Mouse (Mus musculus): ENCODE data around the gene Tcf7l2. TPM values are rescaled to one million over a fixed set of nuclear protein-coding genes. Genes with fewer than 3 reads are reported as not detected.
A peak's percentile ranks its signal among the peaks of the same experiment; 100 is the strongest.

Tcf7l2 gene
- total and polyA plus RNA-seq, 2 experiments from 2014 or later, result 3.0 to 38.6 TPM

DNA sequence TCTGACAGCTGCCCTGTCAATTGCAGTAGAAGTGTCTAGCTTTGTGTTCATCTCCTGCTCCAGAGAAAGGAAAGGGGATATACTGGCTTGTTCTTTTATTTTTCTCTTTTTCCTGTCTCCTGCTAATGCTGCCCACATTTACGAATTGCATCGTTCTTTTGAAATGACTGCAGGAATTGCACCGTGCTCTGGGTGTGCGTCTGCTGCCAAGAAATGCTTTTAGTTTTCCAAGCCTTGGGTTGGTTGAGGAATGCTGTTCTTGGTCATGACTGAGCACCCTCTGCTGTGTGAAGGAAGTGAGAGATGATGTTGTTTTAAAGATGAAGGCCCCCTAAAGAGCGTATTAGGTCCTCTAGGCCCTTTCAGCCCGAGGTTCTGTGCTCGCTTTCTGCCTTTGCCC, 75.4 kb downstream of the Tcf7l2 start:
- H3K9me3 ChIP-seq (replicated peaks; ENCODE audit: control insufficient read depth, low read length), result no peaks in the 10 kb centered on the region
- H3K4me2 ChIP-seq (ENCODE audit: low read depth, low read length), result no peak overlapping the region
- no peak overlapping the region for H3K27ac ChIP-seq (ENCODE audit: low read depth)
- WGBS, result 74% methylated on average over 7 of the region's 7 CpGs
- ATAC-seq (ENCODE audit: insufficient read depth, low read depth), result no peak
- H3K36me3 ChIP-seq (replicated peaks; ENCODE audit: control insufficient read depth, insufficient read depth, low read length), result peaks cover 31% of the 10 kb centered on the region
- H3K9ac ChIP-seq (replicated peaks; ENCODE audit: low read depth, low read length), result no peak overlapping the region
- no peak overlapping the region for H3K4me3 ChIP-seq (ENCODE audit: low read depth, low read length)
- no peaks in the 10 kb centered on the region for H3K4me1 ChIP-seq (ENCODE audit: control insufficient read depth, insufficient read depth)
- H3K27me3 ChIP-seq (ENCODE audit: control insufficient read depth, insufficient read depth, low read length), result no peaks in the 10 kb centered on the region
- DNase-seq (ENCODE audit: low spot score), result no peak
- no peak for TF ChIP-seq EP300 (IDR thresholded peaks at IDR 0.05; ENCODE audit: low read depth)
- no peak for TF ChIP-seq CTCF (IDR thresholded peaks at IDR 0.05; ENCODE audit: low read depth)

DNA sequence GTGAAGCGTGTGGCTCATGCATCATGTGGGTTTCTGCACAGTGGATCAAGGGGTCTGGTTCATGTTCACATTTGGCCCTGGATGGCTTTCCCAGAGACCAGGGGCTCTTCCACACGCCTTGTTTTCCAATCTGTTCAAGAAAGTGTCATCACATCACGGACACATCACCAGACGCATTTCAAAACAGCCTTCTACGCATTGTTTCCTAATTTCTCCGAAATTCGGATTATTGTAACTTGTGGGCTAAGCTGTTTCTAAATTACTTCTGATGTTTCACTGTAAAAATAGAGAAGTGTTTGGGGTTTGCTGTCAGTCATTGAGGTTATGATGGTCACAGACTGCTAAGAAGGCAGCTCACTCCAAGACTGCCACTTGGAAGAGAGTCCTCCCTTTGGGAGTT, 78.6 kb downstream of the Tcf7l2 start:
- peaks cover 31% of the 10 kb centered on the region for H3K36me3 ChIP-seq (replicated peaks; ENCODE audit: control insufficient read depth, insufficient read depth, low read length)
- WGBS, result 85% methylated on average over 7 of the region's 7 CpGs
- no peak overlapping the region for H3K9ac ChIP-seq (replicated peaks; ENCODE audit: low read depth, low read length)
- peaks cover 2% of the 10 kb centered on the region; the same call in 1 of the 2 replicates for H3K4me1 ChIP-seq (ENCODE audit: control insufficient read depth, insufficient read depth)
- H3K27me3 ChIP-seq (ENCODE audit: control insufficient read depth, insufficient read depth, low read length), result no peaks in the 10 kb centered on the region
- no peak overlapping the region for H3K4me2 ChIP-seq (ENCODE audit: low read depth, low read length)
- no peak for TF ChIP-seq EP300 (IDR thresholded peaks at IDR 0.05; ENCODE audit: low read depth)
- no peak for TF ChIP-seq CTCF (IDR thresholded peaks at IDR 0.05; ENCODE audit: low read depth)
- H3K27ac ChIP-seq (ENCODE audit: low read depth), result no peak overlapping the region
- DNase-seq (ENCODE audit: low spot score), result no peak
- ATAC-seq (ENCODE audit: insufficient read depth, low read depth), result no peak
- no peaks in the 10 kb centered on the region for H3K9me3 ChIP-seq (replicated peaks; ENCODE audit: control insufficient read depth, low read length)
- H3K4me3 ChIP-seq (ENCODE audit: low read depth, low read length), result no peak overlapping the region

- Histone ChIP-seq H3K4me1 (ENCODE audit: control insufficient read depth, insufficient read depth) (peaks cover 23% of the 10 kb centered on the region), H3K36me3 (replicated peaks; ENCODE audit: control insufficient read depth, insufficient read depth, low read length) (peaks cover 8% of the 10 kb centered on the region), H3K4me3 (ENCODE audit: low read depth, low read length) (no peak overlapping the region), H3K9me3 (replicated peaks; ENCODE audit: control insufficient read depth, low read length) (no peaks in the 10 kb centered on the region), H3K9ac (replicated peaks; ENCODE audit: low read depth, low read length) (no peak overlapping the region), H3K27ac (ENCODE audit: low read depth) (peak overlapping the region; percentile 30; the same call in 1 of the 2 replicates), H3K27me3 (ENCODE audit: control insufficient read depth, insufficient read depth, low read length) (no peaks in the 10 kb centered on the region), H3K4me2 (ENCODE audit: low read depth, low read length) (no peak overlapping the region)
- TF ChIP-seq CTCF (IDR thresholded peaks at IDR 0.05; ENCODE audit: low read depth) (no peak), EP300 (IDR thresholded peaks at IDR 0.05; ENCODE audit: low read depth) (no peak)
- no peak for DNase-seq (ENCODE audit: low spot score)
- no peak for ATAC-seq (ENCODE audit: insufficient read depth, low read depth)
- WGBS, result 55% methylated on average over 8 of the region's 8 CpGs
Measured at GRCm38 (mm10) chr19:55825001-55825827, 83.6 kb downstream of the Tcf7l2 start.

- DNase-seq (ENCODE audit: low spot score), result no peak
- no peak for TF ChIP-seq CTCF (IDR thresholded peaks at IDR 0.05; ENCODE audit: low read depth)
- TF ChIP-seq EP300 (IDR thresholded peaks at IDR 0.05; ENCODE audit: low read depth), result no peak
- Histone ChIP-seq H3K4me2 (ENCODE audit: low read depth, low read length) (no peak overlapping the region), H3K36me3 (replicated peaks; ENCODE audit: control insufficient read depth, insufficient read depth, low read length) (0 out of 2 replicates have a peak, but pooled peaks cover 1% of the 10 kb centered on the region), H3K9ac (replicated peaks; ENCODE audit: low read depth, low read length) (no peak overlapping the region), H3K27me3 (ENCODE audit: control insufficient read depth, insufficient read depth, low read length) (no peaks in the 10 kb centered on the region), H3K9me3 (replicated peaks; ENCODE audit: control insufficient read depth, low read length) (no peaks in the 10 kb centered on the region), H3K4me1 (ENCODE audit: control insufficient read depth, insufficient read depth) (peaks cover 23% of the 10 kb centered on the region), H3K27ac (ENCODE audit: low read depth) (peak overlapping the region; percentile 30; the same call in 1 of the 2 replicates), H3K4me3 (ENCODE audit: low read depth, low read length) (no peak overlapping the region)
- ATAC-seq (ENCODE audit: insufficient read depth, low read depth), result no peak
- 69% methylated on average over 10 of the region's 10 CpGs for WGBS
Measured at GRCm38 (mm10) chr19:55825951-55826507, 84.4 kb downstream of the Tcf7l2 start.

GRCm38 (mm10) chr19:55827613-55828259, 86.1 kb downstream of the Tcf7l2 start:
- DNase-seq (ENCODE audit: low spot score), result no peak
- TF ChIP-seq CTCF (IDR thresholded peaks at IDR 0.05; ENCODE audit: low read depth) (no peak), EP300 (IDR thresholded peaks at IDR 0.05; ENCODE audit: low read depth) (no peak)
- 69% methylated on average over 13 of the region's 13 CpGs for WGBS

More at GRCm38 (mm10) chr19:55827613-55828259, 86.1 kb downstream of the Tcf7l2 start:
- no peak for ATAC-seq (ENCODE audit: insufficient read depth, low read depth)
- no peak overlapping the region for H3K4me3 ChIP-seq (ENCODE audit: low read depth, low read length)
- H3K9me3 ChIP-seq (replicated peaks; ENCODE audit: control insufficient read depth, low read length), result no peaks in the 10 kb centered on the region
- H3K4me2 ChIP-seq (ENCODE audit: low read depth, low read length), result no peak overlapping the region
- H3K4me1 ChIP-seq (ENCODE audit: control insufficient read depth, insufficient read depth), result peaks cover 23% of the 10 kb centered on the region
- H3K9ac ChIP-seq (replicated peaks; ENCODE audit: low read depth, low read length), result no peak overlapping the region
- H3K27ac ChIP-seq (ENCODE audit: low read depth), result no peak overlapping the region
- H3K27me3 ChIP-seq (ENCODE audit: control insufficient read depth, insufficient read depth, low read length), result no peaks in the 10 kb centered on the region
- H3K36me3 ChIP-seq (replicated peaks; ENCODE audit: control insufficient read depth, insufficient read depth, low read length), result no peaks in the 10 kb centered on the region

All from heart, postnatal 0 days (tissue).